9 mouse cellular contexts compared by ENCODE assay signal in genomic region chr7:43782275-43783265, GRCm38 (mm10). TPM values are rescaled to one million over a fixed set of nuclear protein-coding genes. Genes with fewer than 3 reads are reported as not detected.
DNase-seq lines count a peak whose midpoint lies in the region; ATAC-seq and TF ChIP-seq lines count a peak whose summit lies in the region.
"Had no signal": no experiment of that assay in that cellular context is flagged by ENCODE, and none has a peak within 500 bp of the region (broad histone marks: within the 10 kb centered on the region; RNA-seq: fewer than 3 reads in every experiment).

No protein-coding gene starts in this region.

- peaks cover 9% of the 10 kb centered on the region for H3K4me1 ChIP-seq in ES-Bruce4 (ENCODE audit: control insufficient read depth, insufficient read depth, low read length)
- no peaks in the 10 kb centered on the region for H3K4me1 ChIP-seq in forebrain, postnatal 0 days (ENCODE audit: insufficient read depth)
- peaks cover 7% of the 10 kb centered on the region for H3K4me1 ChIP-seq in hindbrain, embryonic 10.5 days (replicated peaks)

- H3K27me3 ChIP-seq in ES-Bruce4 (ENCODE audit: control insufficient read depth, insufficient read depth, low read length, poor library complexity, severe bottlenecking) = no peaks in the 10 kb centered on the region
- no peaks in the 10 kb centered on the region for H3K27me3 ChIP-seq in forebrain, postnatal 0 days (ENCODE audit: insufficient read depth, low read length)
- H3K27me3 ChIP-seq in hindbrain, embryonic 10.5 days (ENCODE audit: insufficient read depth, poor library complexity, severe bottlenecking) = peaks cover 20% of the 10 kb centered on the region

- TF ChIP-seq EP300 in ES-Bruce4 (IDR thresholded peaks at IDR 0.05; ENCODE audit: insufficient read depth, low read depth, low read length) = no peak

- H3K36me3 ChIP-seq in ES-Bruce4 (ENCODE audit: control insufficient read depth, insufficient read depth, low read length, poor library complexity, severe bottlenecking) = no peaks in the 10 kb centered on the region
- H3K36me3 ChIP-seq in forebrain, postnatal 0 days (ENCODE audit: insufficient read depth) = no peaks in the 10 kb centered on the region
- H3K36me3 ChIP-seq in hindbrain, embryonic 10.5 days = no peaks in the 10 kb centered on the region

- H3K9ac ChIP-seq in ES-Bruce4 (ENCODE audit: low read depth, poor library complexity, severe bottlenecking) = peak overlapping the region; percentile 22
- H3K9ac ChIP-seq in forebrain, postnatal 0 days = no peak overlapping the region

- H3K4me3 ChIP-seq in ES-Bruce4 (ENCODE audit: low read depth, low read length) = peak overlapping the region; percentile 36
- peak overlapping the region; percentile 26 for H3K4me3 ChIP-seq in forebrain, postnatal 0 days (ENCODE audit: low read depth, low read length)
- peak overlapping the region; percentile 47 for H3K4me3 ChIP-seq in hindbrain, embryonic 10.5 days

- WGBS in forebrain, postnatal 0 days = 8% methylated on average over 36 of the region's 36 CpGs
- 8% methylated on average over 36 of the region's 36 CpGs for WGBS in hindbrain, embryonic 10.5 days

- DNase-seq in c-Kit-positive CD71-positive TER-119-negative erythroid progenitor cells, embryonic 14.5 days (ENCODE audit: low read depth) = peak; percentile 20
- peak; percentile 76 for DNase-seq in forebrain, postnatal 0 days
- peak; percentile 88 for DNase-seq in hindbrain, embryonic 10.5 days (ENCODE audit: low spot score)
- peak; percentile 83 for DNase-seq in layer of hippocampus, postnatal 10 days (ENCODE audit: low spot score in 2 of 2)
- peak; percentile 82 for DNase-seq in lung, postnatal 25 days (ENCODE audit: low spot score)
- DNase-seq in retina, postnatal 1 day = peak; percentile 91
- peak; percentile 70 for DNase-seq in urinary bladder, adult 2 months (ENCODE audit: low spot score)

- no peaks in the 10 kb centered on the region for H3K9me3 ChIP-seq in ES-Bruce4 (replicated peaks; ENCODE audit: control insufficient read depth, insufficient read depth, low read length, poor library complexity, severe bottlenecking)
- no peaks in the 10 kb centered on the region for H3K9me3 ChIP-seq in forebrain, postnatal 0 days (ENCODE audit: low read length)
- no peaks in the 10 kb centered on the region for H3K9me3 ChIP-seq in hindbrain, embryonic 10.5 days

- no peak for TF ChIP-seq POLR2A in ES-Bruce4 (IDR thresholded peaks at IDR 0.05; ENCODE audit: insufficient read depth, low read length)

- peak overlapping the region; percentile 52 for H3K4me2 ChIP-seq in forebrain, postnatal 0 days (ENCODE audit: low read depth)

- ATAC-seq in forebrain, postnatal 0 days = peak; percentile 77

- H3K27ac ChIP-seq in ES-Bruce4 (ENCODE audit: insufficient read depth, low read length) = no peak overlapping the region
- H3K27ac ChIP-seq in forebrain, postnatal 0 days (ENCODE audit: low read depth, low read length) = no peak overlapping the region
- peak overlapping the region; percentile 74 for H3K27ac ChIP-seq in hindbrain, embryonic 10.5 days

- peak; percentile 87 for TF ChIP-seq CTCF in ES-Bruce4 (IDR thresholded peaks at IDR 0.05; ENCODE audit: low read depth, low read length)
- peak; percentile 79 for TF ChIP-seq CTCF in forebrain, postnatal 0 days (IDR thresholded peaks at IDR 0.05; ENCODE audit: low read depth)

RNA-seq across cellular contexts. Expression of gene Klk10, which starts 1.7 kb away (rescaled TPM):
- polyA plus RNA-seq in ES-Bruce4 (2011; ENCODE audit: insufficient read depth, insufficient read length, low read depth, missing spikeins) = 1.2 and 2.1 TPM in 2 replicates
- 0.23 TPM in 1 of 2 replicates, not detected in the other for total RNA-seq in forebrain, postnatal 0 days (2014; rRNA removed)
- polyA plus RNA-seq in forebrain, postnatal 0 days (2015; fragmentation: Nextera tagmentation; extraction: Ambion mirVana) = 0.18 and 0.30 TPM in 2 replicates
- 0.55 and 0.77 TPM in 2 replicates for polyA plus RNA-seq in hindbrain, embryonic 10.5 days (2016; fragmentation: Nextera tagmentation; extraction: Ambion mirVana)
- total RNA-seq in layer of hippocampus, postnatal 10 days (2021) = under 1 TPM; 0.31 to 0.43 TPM
- 0.49 and 0.59 TPM in 2 replicates for polyA plus RNA-seq in urinary bladder, adult 2 months (2012; rRNA removed)

RNA-seq across cellular contexts. Expression of gene Klk11, which starts 8.2 kb away (rescaled TPM):
- not detected in 2 replicates for polyA plus RNA-seq in ES-Bruce4 (2011; ENCODE audit: insufficient read depth, insufficient read length, low read depth, missing spikeins)
- total RNA-seq in forebrain, postnatal 0 days (2014; rRNA removed) = not detected in 2 replicates
- 0.15 TPM in 1 of 2 replicates, not detected in the other for polyA plus RNA-seq in forebrain, postnatal 0 days (2015; fragmentation: Nextera tagmentation; extraction: Ambion mirVana)
- polyA plus RNA-seq in hindbrain, embryonic 10.5 days (2016; fragmentation: Nextera tagmentation; extraction: Ambion mirVana) = not detected in 2 replicates
- not detected for total RNA-seq in layer of hippocampus, postnatal 10 days (2021)
- 0.23 TPM in 1 of 2 replicates, not detected in the other for polyA plus RNA-seq in urinary bladder, adult 2 months (2012; rRNA removed)
- polyA plus RNA-seq: gonadal fat pad, adult 2 months had no signal

RNA-seq across cellular contexts. Expression of gene Klk9, which starts 9.1 kb away (rescaled TPM):
- polyA plus RNA-seq in ES-Bruce4 (2011; ENCODE audit: insufficient read depth, insufficient read length, low read depth, missing spikeins) = not detected in 2 replicates
- not detected in 2 replicates for total RNA-seq in forebrain, postnatal 0 days (2014; rRNA removed)
- polyA plus RNA-seq in forebrain, postnatal 0 days (2015; fragmentation: Nextera tagmentation; extraction: Ambion mirVana) = not detected in 2 replicates
- polyA plus RNA-seq in hindbrain, embryonic 10.5 days (2016; fragmentation: Nextera tagmentation; extraction: Ambion mirVana) = 0.13 TPM in 1 of 2 replicates, not detected in the other
- not detected for total RNA-seq in layer of hippocampus, postnatal 10 days (2021)
- 0.04 TPM in 1 of 2 replicates, not detected in the other for polyA plus RNA-seq in urinary bladder, adult 2 months (2012; rRNA removed)
- polyA plus RNA-seq: gonadal fat pad, adult 2 months had no signal

RNA-seq across cellular contexts. Expression of gene Klk12, which starts 13.9 kb away (rescaled TPM):
- not detected in 2 replicates for polyA plus RNA-seq in ES-Bruce4 (2011; ENCODE audit: insufficient read depth, insufficient read length, low read depth, missing spikeins)
- total RNA-seq in forebrain, postnatal 0 days (2014; rRNA removed) = not detected in 2 replicates
- polyA plus RNA-seq in forebrain, postnatal 0 days (2015; fragmentation: Nextera tagmentation; extraction: Ambion mirVana) = not detected in 2 replicates
- not detected in 2 replicates for polyA plus RNA-seq in hindbrain, embryonic 10.5 days (2016; fragmentation: Nextera tagmentation; extraction: Ambion mirVana)
- total RNA-seq in layer of hippocampus, postnatal 10 days (2021) = not detected
- not detected in 2 replicates for polyA plus RNA-seq in urinary bladder, adult 2 months (2012; rRNA removed)
- polyA plus RNA-seq: gonadal fat pad, adult 2 months had no signal

RNA-seq across cellular contexts. Expression of gene Klk8, which starts 14.8 kb away (rescaled TPM):
- 12.7 and 15.5 TPM in 2 replicates for polyA plus RNA-seq in ES-Bruce4 (2011; ENCODE audit: insufficient read depth, insufficient read length, low read depth, missing spikeins)
- 8.4 and 13.4 TPM in 2 replicates for total RNA-seq in forebrain, postnatal 0 days (2014; rRNA removed)
- polyA plus RNA-seq in forebrain, postnatal 0 days (2015; fragmentation: Nextera tagmentation; extraction: Ambion mirVana) = 10.4 TPM in 2 replicates
- 12.1 and 13.2 TPM in 2 replicates for polyA plus RNA-seq in hindbrain, embryonic 10.5 days (2016; fragmentation: Nextera tagmentation; extraction: Ambion mirVana)
- 10 to 100 TPM; 23.5 to 25.0 TPM for total RNA-seq in layer of hippocampus, postnatal 10 days (2021)
- 8.1 and 8.9 TPM in 2 replicates for polyA plus RNA-seq in urinary bladder, adult 2 months (2012; rRNA removed)

Comparison
In these comparisons a context has a peak if more than half of its experiments do, and no peak if none do; other contexts are left out.
1. DNase-seq: peak in every context shown above with its lines; median percentile 91 in retina, postnatal 1 day; 88 in hindbrain, embryonic 10.5 days; 83 in layer of hippocampus, postnatal 10 days; 82 in lung, postnatal 25 days; 76 in forebrain, postnatal 0 days; 70 in urinary bladder, adult 2 months; 20 in c-Kit-positive CD71-positive TER-119-negative erythroid progenitor cells, embryonic 14.5 days.